Mouse (Mus musculus): ENCODE results near the gene Adamts12. TPM values are rescaled to one million over a fixed set of nuclear protein-coding genes. Genes with fewer than 3 reads are reported as not detected.
A peak's percentile ranks its signal among the peaks of the same experiment; 100 is the strongest.

Gene Adamts12
- total RNA-seq, 2 experiments from 2014 or later = 23.2 to 24.0 TPM

DNA sequence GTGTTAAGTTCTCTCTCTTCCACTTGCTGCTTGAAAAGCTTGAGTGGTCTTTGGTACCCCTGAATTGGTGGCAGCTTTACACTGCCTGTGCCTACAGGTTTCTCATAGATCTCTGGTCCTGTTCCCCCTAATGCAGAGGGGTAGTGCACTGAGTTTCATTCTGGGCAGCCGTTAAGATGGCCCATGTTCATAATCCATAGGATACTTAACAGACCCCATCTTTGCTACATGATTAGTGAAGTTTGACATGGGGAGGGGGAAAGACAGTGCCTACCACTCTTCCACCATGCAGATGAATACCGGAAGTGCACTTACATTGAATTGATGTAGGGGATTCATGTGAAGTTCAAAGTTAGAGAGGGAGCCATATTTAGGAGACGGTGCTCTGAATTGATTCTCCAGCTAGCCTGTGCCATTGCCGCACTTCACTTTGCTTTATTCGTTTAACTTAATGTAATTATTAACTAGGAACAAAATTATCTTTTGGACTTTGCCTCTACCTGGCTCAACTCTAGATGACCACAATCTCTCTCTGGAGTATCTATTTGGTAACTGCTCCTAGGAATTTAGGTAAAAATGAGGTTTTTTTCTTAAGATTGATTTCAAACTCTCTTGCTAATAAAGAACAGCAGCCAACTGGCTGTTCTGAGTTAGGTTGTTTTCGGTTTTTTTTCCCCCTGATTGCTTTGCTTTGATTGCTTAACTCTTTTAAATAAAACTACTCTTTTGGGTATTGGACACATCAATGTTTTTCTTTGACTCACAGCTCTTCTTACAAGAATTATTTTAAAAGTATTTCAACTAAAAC, 214.9 kb downstream of the Adamts12 start:
- intact Hi-C loops (cut with DNase I) = no loop called here
- no peak for DNase-seq

DNA sequence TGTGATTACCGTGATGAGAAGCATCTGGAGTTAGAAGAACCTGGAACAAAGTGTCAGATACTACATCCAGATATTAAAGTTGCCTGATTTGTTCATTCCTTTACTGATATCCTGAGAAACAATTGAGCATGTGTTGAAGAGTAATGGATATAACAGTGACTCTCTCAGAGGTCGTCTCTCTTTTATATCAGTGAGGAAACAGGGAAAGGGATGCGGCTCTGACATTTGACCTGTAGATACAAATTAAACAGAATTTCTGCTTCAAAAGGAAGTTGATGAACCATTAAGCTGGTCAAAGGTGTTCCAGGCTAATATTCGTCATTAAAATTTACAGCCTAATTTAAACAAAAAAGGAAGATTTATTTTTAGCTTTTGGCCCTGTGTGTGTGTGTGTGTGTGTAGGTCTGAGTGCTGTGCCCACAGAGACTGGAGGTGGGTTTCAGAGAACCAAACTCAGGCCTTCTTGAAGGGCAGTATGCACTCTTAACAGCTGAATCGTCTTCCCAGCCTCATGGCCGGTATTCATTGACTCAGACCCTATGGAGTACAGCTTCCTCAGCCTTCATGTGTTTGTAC, 216.2 kb downstream of the Adamts12 start:
- intact Hi-C loops (cut with DNase I) = no loop called here

DNA sequence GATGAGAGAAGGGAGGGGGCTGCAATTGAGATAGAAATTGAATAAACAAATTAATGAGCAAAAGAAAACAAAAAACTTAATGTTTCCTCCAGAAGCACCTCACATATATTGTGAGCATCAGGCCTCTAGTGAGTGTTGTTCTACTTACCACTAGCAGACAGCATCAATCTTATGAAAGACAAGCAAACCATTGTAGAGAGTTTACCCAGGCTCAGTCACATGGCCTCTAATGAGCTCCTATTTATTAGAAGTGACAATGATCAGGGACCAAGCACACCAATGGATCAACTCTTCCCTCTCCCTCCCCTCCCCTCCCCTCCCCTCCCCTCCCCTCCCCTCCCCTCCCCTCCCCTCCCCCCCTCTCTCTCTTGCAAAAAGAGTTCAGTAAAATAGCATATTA, 218.6 kb downstream of the Adamts12 start:
- intact Hi-C loops (cut with DNase I) = no loop called here
- no peak for DNase-seq

More for the DNA sequence above, 216.2 kb downstream of the Adamts12 start:
- no peak for DNase-seq

DNA sequence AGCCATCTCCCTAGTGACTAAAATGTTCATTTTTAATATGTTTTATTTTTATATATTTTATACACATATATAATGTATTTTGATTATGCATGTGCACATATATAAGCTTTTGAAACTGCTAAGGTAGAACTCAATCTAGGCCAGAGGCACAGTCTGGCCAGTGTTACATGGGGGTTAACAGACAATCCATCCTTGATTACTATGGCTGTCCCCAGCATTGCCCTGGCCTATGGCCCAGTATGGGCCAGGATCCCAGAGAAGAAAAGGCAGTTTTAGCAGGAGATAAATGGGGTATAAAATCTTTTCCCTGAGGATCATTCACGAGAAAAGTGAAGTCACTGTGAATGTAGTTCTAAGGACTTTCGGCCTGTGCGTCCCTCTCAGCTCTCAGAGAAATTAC, 223.2 kb downstream of the Adamts12 start:
- DNase-seq = peak; percentile 14 to 25

DNA sequence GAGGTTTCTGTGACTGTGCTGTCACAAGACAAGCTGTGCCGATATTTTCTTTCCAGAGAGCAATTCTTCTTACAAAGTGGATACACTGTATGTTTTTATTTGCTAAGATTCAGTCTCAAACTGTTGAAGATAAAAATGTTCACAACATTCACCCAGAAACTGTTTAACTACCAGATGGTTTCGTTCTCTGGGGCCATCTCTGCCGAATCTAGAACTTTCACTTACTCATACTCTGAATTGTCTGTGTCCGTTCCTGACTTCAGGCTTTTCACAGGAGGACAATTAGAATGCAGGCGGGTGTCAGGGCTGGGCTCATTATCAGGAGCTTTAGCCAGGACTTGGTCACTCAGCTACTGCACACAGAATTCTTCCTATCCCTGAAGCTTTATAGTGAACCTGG, 227.7 kb downstream of the Adamts12 start:
- no peak for DNase-seq
- intact Hi-C loops (cut with DNase I) = no loop called here

More for the DNA sequence above, 223.2 kb downstream of the Adamts12 start:
- intact Hi-C loops (cut with DNase I) = no loop called here

DNA sequence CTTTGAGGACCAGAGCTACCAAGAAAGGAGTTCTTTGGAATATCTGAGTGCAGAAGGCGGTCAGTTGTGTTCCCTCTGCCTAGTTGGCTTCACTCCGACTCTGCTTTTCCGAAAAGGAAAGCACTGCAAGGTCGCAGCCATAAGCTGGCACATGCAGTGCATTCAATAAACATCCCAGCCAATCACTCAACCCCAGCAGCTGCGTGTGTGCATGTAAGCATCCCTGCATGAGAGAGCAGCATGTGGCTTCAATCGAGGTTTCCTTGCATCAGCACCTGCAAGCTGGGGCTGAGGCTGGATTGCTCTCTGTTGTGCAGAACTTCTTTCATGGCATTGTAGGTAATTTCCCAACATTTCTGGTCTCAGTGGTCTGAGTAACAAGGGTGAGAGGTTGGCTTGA, 230.4 kb downstream of the Adamts12 start:
- intact Hi-C loops (cut with DNase I) = no loop called here

DNA sequence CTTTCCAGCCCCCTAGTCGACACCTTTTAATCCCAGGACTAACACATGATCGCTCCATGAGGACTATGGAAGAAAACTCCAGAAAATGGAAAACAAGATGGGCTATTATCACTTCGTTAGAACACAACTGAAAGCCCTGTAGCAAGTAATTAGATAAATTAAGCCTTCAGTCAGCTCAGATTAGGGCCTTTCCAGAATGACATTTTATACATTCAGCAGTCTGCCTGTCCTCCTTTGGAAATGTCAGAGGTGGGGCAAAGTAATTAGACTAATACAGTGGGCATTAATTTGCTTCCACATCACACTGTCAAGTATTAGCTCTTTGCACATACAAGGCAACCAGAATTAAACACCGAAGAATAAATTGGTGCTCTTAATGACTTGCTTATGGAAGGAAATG, 233.4 kb downstream of the Adamts12 start:
- no peak for DNase-seq
- intact Hi-C loops (cut with DNase I) = no loop called here

More for the DNA sequence above, 230.4 kb downstream of the Adamts12 start:
- no peak for DNase-seq

DNA sequence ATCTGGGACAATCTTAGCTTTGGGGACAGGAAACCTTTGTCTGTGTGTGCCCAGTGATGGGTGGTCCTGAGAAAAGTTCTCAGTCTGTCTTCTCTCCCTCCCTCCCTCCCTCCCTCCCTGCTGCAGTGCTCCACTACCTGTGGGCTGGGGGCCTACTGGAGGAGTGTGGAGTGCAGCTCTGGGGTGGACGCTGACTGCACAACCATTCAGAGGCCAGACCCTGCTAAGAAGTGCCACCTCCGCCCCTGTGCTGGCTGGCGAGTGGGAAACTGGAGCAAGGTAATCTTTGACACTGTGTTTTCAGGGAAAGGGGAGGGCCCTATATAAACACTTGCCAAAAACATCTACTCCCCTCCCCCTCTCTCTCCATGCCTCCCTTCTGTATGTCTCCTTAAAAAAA, 252.5 kb downstream of the Adamts12 start:
- no peak for DNase-seq
- intact Hi-C loops (cut with DNase I) = no loop called here

DNA sequence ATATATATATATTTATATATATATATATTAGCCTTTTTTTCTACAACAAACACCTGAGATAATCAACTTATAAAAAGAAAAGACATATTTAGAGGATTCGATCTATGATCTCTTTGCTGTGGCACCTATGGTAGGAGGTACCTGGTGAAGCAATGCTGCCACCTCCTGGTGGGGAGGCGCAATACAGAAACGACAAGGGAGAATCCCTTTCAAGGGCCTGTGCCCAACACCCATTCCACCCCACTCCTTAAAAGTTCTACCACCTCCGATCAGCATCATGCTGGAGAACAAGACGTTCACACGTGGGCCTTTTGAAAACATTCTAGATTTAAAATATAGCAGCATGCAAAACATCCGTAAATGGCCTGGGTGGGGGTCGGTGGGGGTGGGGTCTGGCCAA, 255.9 kb downstream of the Adamts12 start:
- DNase-seq = peak; percentile 47 to 65
- intact Hi-C loops (cut with DNase I) = loop anchor here (1.0 kb wide), 2 partner anchors 282 to 399 kb away; no protein-coding TSS in a partner anchor

DNA sequence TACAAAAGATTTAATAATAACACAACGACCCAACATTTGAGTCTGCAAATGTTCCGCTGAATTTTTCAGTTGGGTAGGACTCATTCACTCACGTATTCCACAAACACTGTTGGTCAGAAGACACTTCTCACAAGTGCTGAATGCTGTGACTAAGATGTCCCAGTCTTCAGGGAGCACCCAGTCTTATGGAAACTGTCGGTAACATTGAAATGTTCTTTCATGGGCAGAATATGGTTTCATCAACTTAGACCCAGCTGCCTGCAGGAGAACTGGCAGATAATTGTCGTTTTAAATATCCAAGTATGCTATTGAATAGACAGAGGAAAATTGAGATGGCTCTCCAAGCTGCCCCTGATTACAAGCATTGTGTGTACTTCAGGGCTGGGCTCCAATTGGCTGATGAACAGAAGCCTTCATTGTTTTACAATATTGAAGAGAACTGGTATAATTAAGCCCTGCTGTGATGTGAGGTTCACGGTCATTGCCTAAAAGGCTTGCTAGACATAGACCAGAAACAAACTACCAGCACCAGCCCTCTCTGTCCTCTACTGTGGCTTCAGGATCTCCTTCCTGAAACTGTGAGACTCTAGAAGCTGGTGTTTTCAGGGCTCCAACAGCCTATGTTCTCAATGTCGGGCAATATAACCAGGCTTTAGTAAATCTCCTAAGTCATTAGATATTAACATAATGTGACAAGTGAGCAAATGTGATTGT, 275.0 kb downstream of the Adamts12 start:
- no peak for DNase-seq
- intact Hi-C loops (cut with DNase I) = no loop called here

DNA sequence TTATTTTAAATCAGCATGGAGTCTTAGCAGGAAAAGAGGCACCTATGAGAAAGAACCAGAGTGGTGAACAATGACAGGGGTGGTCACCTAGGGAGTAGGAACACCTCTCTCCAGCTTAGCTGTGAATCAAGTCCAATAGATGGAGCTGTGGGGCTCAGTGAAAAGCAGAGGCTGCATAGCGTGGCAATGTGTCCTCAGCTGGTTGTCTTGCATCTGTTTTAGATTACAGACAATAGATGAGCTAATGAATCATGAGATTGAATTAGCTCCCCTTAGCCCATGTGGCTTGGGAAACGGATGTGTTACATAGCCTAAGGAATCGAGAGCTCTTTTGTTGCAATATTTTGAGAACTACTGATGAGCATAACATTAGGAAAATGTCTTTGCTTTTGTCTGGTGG, 291.3 kb downstream of the Adamts12 start:
- intact Hi-C loops (cut with DNase I) = no loop called here
- peak; percentile 5 to 6 for DNase-seq

DNA sequence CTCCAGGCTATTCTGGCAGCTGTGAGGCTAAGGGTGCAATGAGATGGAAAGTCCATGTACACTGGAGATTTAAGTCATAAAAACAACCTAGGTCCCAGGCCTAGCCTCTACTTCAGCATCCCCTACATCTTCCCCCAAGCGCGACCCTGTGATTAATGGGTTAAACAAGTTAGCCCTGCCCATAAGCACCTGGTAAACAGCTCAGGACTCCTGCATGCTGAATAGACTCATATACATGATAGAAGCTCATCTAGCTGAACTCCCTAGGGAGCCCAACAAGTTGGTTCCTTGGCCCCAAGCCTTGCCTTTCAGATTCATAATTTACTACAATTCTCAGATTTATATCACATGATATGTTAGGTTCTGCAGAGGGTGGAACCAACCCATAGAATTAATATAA, 292.9 kb downstream of the Adamts12 start:
- intact Hi-C loops (cut with DNase I) = no loop called here
- no peak for DNase-seq

DNA sequence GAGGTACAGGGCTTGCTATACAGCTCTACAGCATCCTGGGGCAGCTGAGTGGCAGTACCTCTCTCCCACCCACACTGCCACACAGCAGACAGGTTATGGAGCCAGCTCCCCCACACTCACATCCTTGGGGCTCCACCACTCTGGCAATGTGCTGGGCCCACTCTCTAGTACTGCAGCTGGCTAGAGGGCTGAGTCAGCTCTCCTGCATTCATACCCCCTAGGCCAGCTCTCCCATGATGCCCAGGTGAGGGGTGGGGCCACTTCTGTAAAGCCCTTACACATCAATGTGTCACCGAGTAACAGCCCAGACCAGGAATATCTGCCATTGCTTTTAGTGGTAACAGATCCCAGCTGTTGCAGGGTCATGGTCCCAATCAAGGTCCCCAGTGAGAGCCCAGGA, 296.3 kb downstream of the Adamts12 start:
- intact Hi-C loops (cut with DNase I) = no loop called here
- DNase-seq = no peak

DNA sequence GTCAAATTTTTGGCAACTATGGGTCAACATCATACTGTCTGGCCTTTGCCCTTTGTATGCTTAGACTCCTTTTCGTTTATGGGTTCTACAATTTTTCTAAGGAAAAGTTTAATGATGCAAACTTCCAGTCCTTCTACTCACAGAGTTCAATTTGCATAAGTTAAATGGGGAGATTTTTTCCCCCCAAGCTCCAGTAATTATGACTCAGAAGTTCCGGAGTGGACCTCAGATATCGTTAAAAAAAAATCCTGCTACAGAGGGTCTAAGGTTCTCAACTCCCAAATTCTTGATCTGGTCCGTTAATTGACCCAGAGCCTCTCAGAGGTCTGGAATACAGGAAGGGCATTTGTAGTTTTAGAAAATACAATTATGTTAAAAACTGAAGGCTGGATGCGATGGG, 297.2 kb downstream of the Adamts12 start:
- intact Hi-C loops (cut with DNase I) = no loop called here
- DNase-seq = no peak

DNA sequence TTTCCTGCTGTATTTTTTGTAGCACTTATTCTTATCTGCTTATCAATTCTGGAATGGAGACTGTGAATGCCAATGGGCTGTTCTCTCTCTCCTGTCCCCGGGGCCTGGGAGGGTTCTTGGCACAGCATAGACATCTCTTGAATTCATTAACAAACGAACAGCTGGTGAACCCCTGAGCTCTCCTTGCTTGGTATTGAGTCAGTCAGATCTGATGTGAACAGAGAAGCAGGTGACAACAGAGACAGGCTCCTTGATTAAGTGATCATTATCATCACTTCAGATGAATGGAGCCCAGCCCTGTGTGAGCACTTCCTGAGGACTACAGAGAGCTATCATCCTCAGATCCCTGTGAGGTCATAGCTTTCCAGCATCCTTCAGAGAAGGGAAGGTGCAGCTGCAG, 299.5 kb downstream of the Adamts12 start:
- no peak for DNase-seq
- intact Hi-C loops (cut with DNase I) = no loop called here

DNA sequence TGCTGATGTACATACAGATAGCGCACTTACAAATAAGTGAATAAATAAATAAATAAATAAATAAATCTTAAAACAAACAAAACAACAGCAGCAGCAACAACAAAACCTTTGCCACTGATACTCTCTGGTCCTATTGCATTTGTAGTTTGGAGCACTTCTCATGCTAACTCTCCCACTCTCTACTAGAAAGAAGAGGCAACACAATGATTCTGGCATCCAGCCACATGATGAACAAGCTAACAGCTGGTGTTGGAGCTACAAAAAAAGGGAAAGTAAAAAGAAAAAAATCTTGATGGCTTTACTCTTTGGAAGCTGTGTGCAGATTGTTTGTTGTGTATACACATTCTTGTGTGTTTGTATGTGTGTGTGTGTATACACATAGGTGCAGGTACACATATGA, 300.2 kb downstream of the Adamts12 start:
- DNase-seq = peak; percentile 21 to 41
- intact Hi-C loops (cut with DNase I) = no loop called here

DNA sequence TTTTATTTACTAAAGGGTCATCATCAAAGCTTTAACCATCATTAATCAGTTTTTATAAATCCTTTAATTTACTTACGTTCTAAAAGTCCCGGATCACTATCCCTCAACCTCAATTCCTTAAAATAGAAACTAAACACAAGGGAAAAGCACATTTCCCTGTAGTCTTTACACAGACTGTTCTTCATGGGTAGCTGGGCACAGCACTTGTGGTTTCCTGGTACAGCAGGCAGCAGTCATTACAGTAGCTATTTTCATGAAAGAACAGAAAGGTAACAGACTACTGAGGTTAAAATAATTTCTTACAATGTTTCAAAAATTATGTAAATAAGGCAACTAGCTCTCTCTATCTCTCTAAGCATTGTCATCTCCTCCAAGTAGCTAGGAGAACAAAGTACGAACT, 305.0 kb downstream of the Adamts12 start:
- no peak for DNase-seq
- intact Hi-C loops (cut with DNase I) = no loop called here

DNA sequence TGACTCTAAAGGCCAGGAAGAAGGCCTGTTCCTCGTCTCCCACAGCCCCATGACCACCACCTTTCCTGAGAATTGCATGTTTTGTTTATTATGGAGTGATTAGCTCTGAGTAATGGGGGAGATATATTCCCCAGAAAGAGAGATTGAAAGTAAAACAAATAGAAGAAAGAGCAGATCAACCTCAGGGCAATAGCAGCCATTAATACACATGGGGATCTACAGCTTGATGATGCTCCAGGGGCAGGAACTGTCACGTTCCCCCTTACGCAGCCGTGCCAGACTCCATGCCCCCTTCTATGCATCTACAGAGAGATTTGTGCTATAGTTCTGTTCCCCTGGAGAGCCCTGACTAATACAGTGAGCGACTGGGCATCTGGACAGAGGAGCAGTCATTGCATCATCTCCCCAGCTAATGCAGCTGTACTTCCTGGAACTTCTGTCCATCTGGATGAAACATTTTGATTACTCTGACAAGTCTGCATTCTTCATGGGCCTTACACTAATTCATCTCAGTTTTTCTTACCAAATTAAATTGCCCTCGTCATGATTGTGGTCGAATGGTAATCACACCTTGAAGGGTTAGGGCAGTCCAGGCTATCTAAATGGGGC, 306.0 kb downstream of the Adamts12 start:
- no peak for DNase-seq

DNA sequence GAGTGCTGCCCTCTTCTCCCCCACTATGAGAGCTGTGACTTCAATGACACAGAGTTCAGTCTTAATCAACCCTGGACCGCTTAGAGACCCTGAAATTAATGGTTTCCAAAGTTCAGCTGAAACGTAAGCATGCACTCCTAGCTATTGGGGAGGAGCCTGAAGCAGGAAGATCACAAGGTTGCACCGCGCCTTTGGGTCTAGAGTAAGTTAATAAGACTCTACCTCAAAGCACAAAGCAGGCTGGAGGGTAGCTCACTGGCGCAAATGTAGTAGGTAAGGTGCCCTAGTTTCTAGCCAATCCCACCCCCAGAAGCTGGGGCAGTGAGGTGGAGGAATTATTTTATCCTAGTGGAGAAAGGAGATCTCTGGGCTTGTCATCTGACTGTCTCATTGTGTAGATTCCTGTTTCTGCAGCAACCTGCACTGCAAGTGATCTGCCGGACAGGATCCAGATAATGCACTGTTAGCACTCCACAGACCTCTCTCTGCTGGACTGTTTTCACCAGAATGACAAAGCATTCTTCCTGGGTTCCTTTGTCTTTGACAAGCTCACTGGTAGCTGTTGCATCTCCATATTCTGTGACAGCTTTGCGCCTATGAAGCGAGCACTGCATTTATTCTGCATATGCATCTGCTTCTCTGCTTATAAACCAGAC, 315.0 kb downstream of the Adamts12 start:
- intact Hi-C loops (cut with DNase I) = loop anchor here (1.0 kb wide), 2 partner anchors 341 to 458 kb away; no protein-coding TSS in a partner anchor

More for the DNA sequence above, 306.0 kb downstream of the Adamts12 start:
- intact Hi-C loops (cut with DNase I) = no loop called here

DNA sequence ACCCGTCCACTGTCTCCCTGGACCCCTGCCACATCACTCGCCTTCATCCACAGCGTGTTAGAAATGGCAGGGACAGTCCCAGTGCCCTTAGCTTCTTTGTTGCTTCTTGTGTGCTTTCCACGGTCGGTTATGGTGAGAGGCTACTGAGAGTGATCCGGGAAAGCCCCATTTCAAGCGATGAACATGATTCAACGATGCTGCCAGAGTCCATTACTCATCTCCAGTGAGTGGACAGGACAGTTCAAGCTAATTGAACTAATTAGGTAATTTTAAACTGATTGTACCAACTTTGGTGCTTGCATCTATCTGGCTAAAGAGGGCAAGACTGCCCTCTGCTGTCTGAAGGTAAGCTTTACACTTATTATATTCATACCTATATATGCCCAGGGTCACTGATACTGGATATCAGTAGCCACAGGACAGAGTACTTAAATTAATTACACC, 315.5 kb downstream of the Adamts12 start:
- DNase-seq = peak in 1 of 2 experiments; percentile 43
- intact Hi-C loops (cut with DNase I) = loop anchor here (1.0 kb wide), 2 partner anchors 342 to 459 kb away; no protein-coding TSS in a partner anchor

More for the DNA sequence above, 315.0 kb downstream of the Adamts12 start:
- no peak for DNase-seq
